Mouse (Mus musculus) forebrain, embryonic 11.5 days (tissue): ENCODE results near the gene Mia. TPM values are rescaled to one million over a fixed set of nuclear protein-coding genes. Genes with fewer than 3 reads are reported as not detected.

ENCODE experiments used
- ATAC-seq: fragments of 200-750 bp; cut with Nextera tagmentation; replicated peaks from 2 replicates; pipeline ENCODE4 v1.8.0; 2017; ENCODE audit warnings: moderate TSS enrichment; ENCODE audit not compliant: low FRiP score
- DNase-seq: peaks from one replicate; pipeline ENCODE4 v3.0.0-alpha.2; 2017; ENCODE audit warnings: low spot score
- H3K27ac ChIP-seq: fragments of 300-500 bp; sonication (generic); 2 replicates; pipeline ENCODE4 v1.5.1; 2014; ENCODE audit warnings: low read depth, low read length
- H3K27me3 ChIP-seq: fragments of 300-500 bp; sonication (generic); 2 replicates; pipeline ENCODE4 v1.6.1; 2014; ENCODE audit warnings: mild to moderate bottlenecking, low read length, mixed read lengths; ENCODE audit not compliant: control insufficient read depth, insufficient read depth
- H3K36me3 ChIP-seq: fragments of 300-500 bp; sonication (generic); 2 replicates; pipeline ENCODE4 v1.6.1; 2014; ENCODE audit warnings: mild to moderate bottlenecking, low read length, moderate library complexity, mixed read lengths; ENCODE audit not compliant: control insufficient read depth, insufficient read depth
- H3K4me1 ChIP-seq: fragments of 300-500 bp; sonication (generic); replicated peaks from 2 replicates; pipeline ENCODE4 v1.6.1; 2014; ENCODE audit warnings: low read length, mixed read lengths; ENCODE audit not compliant: control insufficient read depth, insufficient read depth
- H3K4me2 ChIP-seq: fragments of 300-500 bp; sonication (generic); 2 replicates; pipeline ENCODE4 v1.6.1; 2014; ENCODE audit warnings: low read depth, mild to moderate bottlenecking, low read length, moderate library complexity, mixed read lengths; ENCODE audit not compliant: severe bottlenecking
- H3K4me3 ChIP-seq: fragments of 300-500 bp; sonication (generic); 2 replicates; pipeline ENCODE4 v1.5.1; 2014; ENCODE audit warnings: low read depth, low read length
- H3K9ac ChIP-seq: fragments of 300-500 bp; sonication (generic); 2 replicates; pipeline ENCODE4 v1.6.1; 2014; ENCODE audit warnings: low read length
- H3K9me3 ChIP-seq: fragments of 300-500 bp; sonication (generic); 2 replicates; pipeline ENCODE4 v1.6.1; 2016; ENCODE audit warnings: low read length, mixed read lengths; ENCODE audit not compliant: control insufficient read depth
- WGBS: fragments of 180-500 bp; shearing (Covaris S2); extraction: QIAGEN DNeasy Blood & Tissue Kit; methylation state at CpG from one replicate; pipeline ENCODE4 v1.1.7; 2014; 5-methylcytosine and 5-hydroxymethylcytosine counted together
- polyA plus RNA-seq: library from polyadenylated mRNA; unstranded; fragments of >200 nt; fragmentation: Nextera tagmentation; extraction: Ambion mirVana; gene quantifications from 2 replicates; pipeline ENCODE4 v1.2.1, GENCODE M21; 2014

Mia gene
- polyA plus RNA-seq, 1 experiment from 2014 or later = 1.6 TPM

GRCm38 (mm10) chr7:27179217-27179918 lies 1.6 kb downstream of the Mia start:
- H3K27me3 ChIP-seq = no peaks in the 10 kb centered on the region
- H3K4me3 ChIP-seq = peak overlapping the region; percentile 66
- no peak overlapping the region for H3K9ac ChIP-seq
- no peaks in the 10 kb centered on the region for H3K9me3 ChIP-seq
- ATAC-seq (no peak; the same call in 1 of the 2 replicates), DNase-seq (no peak)
- peak overlapping the region; percentile 29; the same call in 1 of the 2 replicates for H3K4me2 ChIP-seq
- peak overlapping the region; percentile 4; the same call in 1 of the 2 replicates for H3K27ac ChIP-seq
- 0 out of 2 replicates have a peak, but pooled peaks cover 4% of the 10 kb centered on the region for H3K4me1 ChIP-seq
- 49% methylated on average over 16 of the region's 16 CpGs for WGBS
- H3K36me3 ChIP-seq = peaks cover 1% of the 10 kb centered on the region; the same call in 1 of the 2 replicates

- Histone ChIP-seq H3K27me3 (no peaks in the 10 kb centered on the region), H3K4me2 (peak within 1 kb of the TSS; percentile 51), H3K4me3 (peak within 1 kb of the TSS; percentile 66), H3K36me3 (no peaks in the 10 kb centered on the region), H3K4me1 (0 out of 2 replicates have a peak, but pooled peaks cover 4% of the 10 kb centered on the region), H3K9me3 (no peaks in the 10 kb centered on the region), H3K27ac (peak within 1 kb of the TSS; percentile 78), H3K9ac (peak within 1 kb of the TSS; percentile 58)
- DNase-seq (peak; percentile 99), ATAC-seq (peak; percentile 99)
- under 1% methylated on average over 52 of the region's 53 CpGs for WGBS
Observed at GRCm38 (mm10) chr7:27178324-27179216, 2.4 kb downstream of the Mia start, which contains the start of gene Rab4b. Gene Rab4b, minus strand, starts transcription at chr7:27178896.

GRCm38 (mm10) chr7:27177942-27178323 lies 3.0 kb downstream of the Mia start:
- Histone ChIP-seq H3K9me3 (no peaks in the 10 kb centered on the region), H3K9ac (peak overlapping the region; percentile 58), H3K4me3 (peak overlapping the region; percentile 66), H3K27me3 (no peaks in the 10 kb centered on the region), H3K4me2 (peak overlapping the region; percentile 51), H3K36me3 (no peaks in the 10 kb centered on the region), H3K27ac (peak overlapping the region; percentile 78), H3K4me1 (0 out of 2 replicates have a peak, but pooled peaks cover 4% of the 10 kb centered on the region)
- 27% methylated on average over 4 of the region's 4 CpGs for WGBS
- no peak for DNase-seq
- ATAC-seq = peak; percentile 8; the same call in 1 of the 2 replicates

GRCm38 (mm10) chr7:27174896-27175295 lies 6.1 kb downstream of the Mia start:
- Histone ChIP-seq H3K36me3 (no peaks in the 10 kb centered on the region), H3K4me1 (0 out of 2 replicates have a peak, but pooled peaks cover 4% of the 10 kb centered on the region), H3K9me3 (no peaks in the 10 kb centered on the region), H3K9ac (no peak overlapping the region), H3K27me3 (no peaks in the 10 kb centered on the region), H3K4me2 (no peak overlapping the region), H3K4me3 (no peak overlapping the region), H3K27ac (no peak overlapping the region)
- DNase-seq = no peak
- WGBS = 94% methylated on average over 7 of the region's 7 CpGs
- no peak for ATAC-seq

- no peak overlapping the region for H3K27ac ChIP-seq
- WGBS = 94% methylated on average over 15 of the region's 15 CpGs
- ATAC-seq (no peak), DNase-seq (no peak)
- no peak overlapping the region for H3K4me3 ChIP-seq
- no peaks in the 10 kb centered on the region for H3K36me3 ChIP-seq
- H3K9me3 ChIP-seq = no peaks in the 10 kb centered on the region
- 0 out of 2 replicates have a peak, but pooled peaks cover 3% of the 10 kb centered on the region for H3K4me1 ChIP-seq
- no peak overlapping the region for H3K4me2 ChIP-seq
- H3K9ac ChIP-seq = no peak overlapping the region
- H3K27me3 ChIP-seq = no peaks in the 10 kb centered on the region
Observed at GRCm38 (mm10) chr7:27174496-27174895, 6.5 kb downstream of the Mia start.

- H3K36me3 ChIP-seq = no peaks in the 10 kb centered on the region
- 89% methylated on average over 3 of the region's 3 CpGs for WGBS
- ATAC-seq = no peak
Observed at GRCm38 (mm10) chr7:27170981-27171380, 10.0 kb downstream of the Mia start.

GRCm38 (mm10) chr7:27168371-27168770 lies 12.6 kb downstream of the Mia start:
- Histone ChIP-seq H3K9ac (no peak overlapping the region), H3K9me3 (no peaks in the 10 kb centered on the region), H3K27ac (no peak overlapping the region), H3K4me2 (no peak overlapping the region), H3K36me3 (no peaks in the 10 kb centered on the region; the same call in 1 of the 2 replicates), H3K4me1 (peaks cover 20% of the 10 kb centered on the region), H3K4me3 (no peak overlapping the region), H3K27me3 (no peaks in the 10 kb centered on the region)
- no peak for DNase-seq
- WGBS = 96% methylated on average over 5 of the region's 5 CpGs
- no peak for ATAC-seq

More at GRCm38 (mm10) chr7:27170981-27171380, 10.0 kb downstream of the Mia start:
- H3K9ac ChIP-seq = no peak overlapping the region
- no peaks in the 10 kb centered on the region for H3K27me3 ChIP-seq
- H3K4me2 ChIP-seq = no peak overlapping the region
- no peak for DNase-seq
- H3K4me1 ChIP-seq = peaks cover 2% of the 10 kb centered on the region; the same call in 1 of the 2 replicates
- H3K27ac ChIP-seq = no peak overlapping the region
- no peak overlapping the region for H3K4me3 ChIP-seq
- H3K9me3 ChIP-seq = no peaks in the 10 kb centered on the region

GRCm38 (mm10) chr7:27167475-27168094 lies 13.4 kb downstream of the Mia start:
- Histone ChIP-seq H3K4me1 (peaks cover 20% of the 10 kb centered on the region), H3K36me3 (no peaks in the 10 kb centered on the region; the same call in 1 of the 2 replicates), H3K4me3 (peak overlapping the region; percentile 77; the same call in 1 of the 2 replicates), H3K9ac (peak overlapping the region; percentile 83), H3K27ac (peak overlapping the region; percentile 57; the same call in 1 of the 2 replicates), H3K27me3 (no peaks in the 10 kb centered on the region), H3K9me3 (no peaks in the 10 kb centered on the region), H3K4me2 (peak overlapping the region; percentile 70)
- DNase-seq = no peak
- 82% methylated on average over 11 of the region's 11 CpGs for WGBS
- no peak for ATAC-seq
